Mouse (Mus musculus) left cerebral cortex, postnatal 14 days (tissue): Measurements from ENCODE around the gene Tas1r3. TPM values are rescaled to one million over a fixed set of nuclear protein-coding genes. Genes with fewer than 3 reads are reported as not detected.
A peak's percentile ranks its signal among the peaks of the same experiment; 100 is the strongest.

Experiments
- DNase-seq, 2 experiments: peaks; one replicate each; pipeline ENCODE4 v3.0.0; 2021 to 2022; ENCODE audit warnings: low spot score in 2 of 2, mixed read lengths in 1 of 2
- intact Hi-C: fragments of 180-260 bp; cut with DNase I; formaldehyde crosslinking; loops from one replicate; pipeline ENCODE4 v1.15.1; 2025
- total RNA-seq, 2 experiments: library from RNA; stranded (reverse); gene quantifications; 2 replicates each; pipeline ENCODE4 v1.2.3; 2021

The Tas1r3 gene
- total RNA-seq, 2 experiments from 2014 or later: 0.20 to 0.27 TPM

- intact Hi-C loops: no loop called here
- DNase-seq: no peak
Measured at GRCm38 (mm10) chr4:155891011-155891471, 27.9 kb upstream of the Tas1r3 start.

DNA sequence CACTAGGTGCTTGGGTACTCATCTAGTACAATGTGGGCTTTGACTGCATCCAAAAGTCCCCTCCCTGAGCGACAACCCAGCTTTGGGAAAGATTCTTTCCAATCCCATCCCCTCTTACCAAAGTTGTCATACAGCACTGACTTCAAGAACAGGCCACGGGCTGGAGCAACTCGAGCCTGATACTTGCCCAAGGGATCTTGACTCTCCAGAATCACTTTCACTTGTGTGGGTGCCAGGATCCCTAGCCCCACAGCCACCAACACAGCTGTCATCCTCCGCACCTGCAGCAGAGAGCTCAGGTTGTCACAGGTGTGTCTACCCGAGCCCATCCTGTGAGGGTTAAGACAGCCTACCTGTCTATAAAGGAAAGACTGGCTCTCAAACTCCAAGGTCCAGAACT is 26.2 kb upstream of the Tas1r3 start:
- intact Hi-C loops: no loop called here
- DNase-seq: no peak

- no peak for DNase-seq
- intact Hi-C loops: no loop called here
Measured at GRCm38 (mm10) chr4:155888181-155888580, 25.0 kb upstream of the Tas1r3 start.

DNA sequence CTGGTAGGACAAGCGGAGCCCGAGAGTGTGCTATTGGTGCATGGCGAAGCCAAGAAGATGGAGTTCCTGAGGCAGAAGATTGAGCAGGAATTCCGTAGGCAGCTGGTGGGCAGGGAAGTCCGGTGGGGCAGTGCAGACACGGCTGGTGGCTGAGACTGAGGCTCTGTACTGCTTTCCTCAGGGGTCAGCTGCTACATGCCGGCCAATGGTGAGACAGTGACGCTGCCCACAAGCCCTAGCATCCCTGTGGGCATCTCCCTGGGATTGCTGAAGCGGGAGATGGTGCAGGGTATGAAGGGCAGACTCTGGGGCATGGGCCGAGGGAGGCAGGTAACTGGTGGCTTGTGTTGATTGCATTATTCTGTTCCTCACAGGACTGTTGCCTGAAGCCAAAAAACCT is 24.5 kb upstream of the Tas1r3 start:
- no peak for DNase-seq
- intact Hi-C loops: no loop called here

DNA sequence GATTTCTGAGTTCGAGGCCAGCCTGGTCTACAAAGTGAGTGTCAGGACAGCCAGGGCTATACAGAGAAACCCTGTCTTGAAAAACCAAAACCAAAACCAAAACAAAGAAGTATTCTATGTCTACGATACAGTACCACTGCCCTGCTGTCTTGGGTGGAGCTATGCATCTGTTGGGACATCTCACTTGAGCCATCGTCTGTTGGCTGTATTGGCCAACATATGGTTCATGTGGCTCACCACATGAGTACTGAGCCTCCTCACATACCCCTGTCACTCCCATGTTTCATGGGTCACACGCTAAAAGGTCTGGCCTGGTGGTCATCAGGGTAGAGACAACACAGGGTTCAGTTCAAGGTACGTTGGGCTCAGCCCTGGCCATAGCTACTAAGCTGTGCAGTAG is 23.2 kb upstream of the Tas1r3 start:
- intact Hi-C loops: no loop called here
- DNase-seq: no peak

DNA sequence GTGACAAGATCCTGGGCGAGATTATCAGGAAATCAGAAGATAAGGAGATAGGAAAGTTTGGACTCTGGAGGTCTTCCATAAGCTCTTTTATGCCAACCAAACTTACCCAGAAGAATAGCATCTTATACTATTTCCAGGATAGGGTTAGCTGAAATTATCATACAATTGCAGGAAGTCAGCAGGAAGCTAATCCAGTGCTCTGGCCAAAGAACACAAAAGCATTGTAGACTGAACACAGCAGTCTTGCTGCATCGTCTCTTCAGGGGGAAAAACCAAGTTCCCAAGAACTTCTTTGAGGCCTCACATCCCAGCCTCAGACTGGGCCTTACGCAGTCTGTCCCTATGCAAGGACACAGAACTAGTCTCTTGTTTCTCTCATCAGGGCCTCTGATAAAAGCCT is 20.4 kb upstream of the Tas1r3 start:
- no peak for DNase-seq
- intact Hi-C loops: no loop called here

GRCm38 (mm10) chr4:155871404-155871803 is 8.2 kb upstream of the Tas1r3 start:
- DNase-seq: no peak
- intact Hi-C loops: no loop called here

DNA sequence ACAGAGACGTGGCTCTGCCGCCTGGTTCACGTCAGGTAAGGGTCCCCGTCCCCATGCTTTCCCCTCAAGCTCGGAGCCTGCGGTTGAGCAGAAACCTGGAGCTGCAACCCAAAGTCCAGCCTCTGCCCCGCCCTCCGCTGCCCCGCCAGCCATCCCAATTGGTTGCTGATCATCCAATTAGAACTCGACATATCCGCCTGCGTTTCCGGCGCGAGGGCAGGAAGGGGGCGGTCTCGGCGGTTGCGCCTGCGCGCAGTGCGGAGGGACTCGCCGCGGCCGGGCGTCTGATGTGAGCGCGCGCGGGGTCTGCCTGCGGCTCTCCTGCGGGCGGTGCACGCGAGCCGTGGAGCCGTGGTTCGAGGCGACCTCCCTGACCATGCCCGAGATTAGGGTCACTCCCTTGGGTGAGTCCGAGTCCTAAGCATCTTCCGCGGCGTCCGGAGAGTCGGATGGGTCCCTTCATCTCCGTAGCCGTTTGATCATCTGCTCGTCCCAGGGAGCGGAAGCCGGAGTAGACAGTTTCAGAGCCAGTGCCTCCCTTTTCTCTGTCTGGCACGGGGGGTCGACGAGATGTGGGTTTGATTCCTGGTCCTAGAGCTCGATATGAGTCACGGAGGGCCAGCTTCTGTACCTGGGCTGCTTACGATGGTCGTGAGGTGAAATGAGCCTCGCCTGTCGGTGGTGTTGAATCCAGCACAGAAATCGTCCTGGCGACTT is 6.3 kb upstream of the Tas1r3 start, which contains the start of the genes Cptp and Ints11:
Cptp (minus strand) TSS at position 124 of the 717 bp plus-strand sequence.
Ints11 (plus strand) TSS at position 230 of the 717 bp plus-strand sequence.
- intact Hi-C loops: no loop called here
- DNase-seq: peak; percentile 97

- intact Hi-C loops: no loop called here
- DNase-seq: no peak
Measured at GRCm38 (mm10) chr4:155868614-155869298, 5.6 kb upstream of the Tas1r3 start.

DNA sequence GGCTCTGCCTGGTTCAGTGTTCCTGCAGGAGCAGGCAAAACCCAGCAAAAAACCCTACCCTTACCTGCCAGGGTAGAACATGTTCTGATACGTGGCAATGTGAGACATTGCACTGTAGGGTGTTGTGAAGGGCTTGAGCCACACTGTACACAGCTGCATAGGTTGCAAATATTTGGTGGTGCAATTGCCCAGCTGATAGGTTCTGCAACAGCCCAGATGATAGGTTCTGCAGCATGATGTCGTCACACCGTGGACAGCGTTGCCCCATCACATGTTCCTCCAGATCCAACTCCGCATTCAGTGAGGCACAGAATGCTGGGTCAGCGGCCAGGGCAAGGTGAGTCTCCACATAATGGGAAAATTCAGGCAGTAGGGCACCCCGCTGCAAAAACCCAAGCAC is 1.4 kb downstream of the Tas1r3 start:
- intact Hi-C loops: no loop called here
- no peak for DNase-seq

DNA sequence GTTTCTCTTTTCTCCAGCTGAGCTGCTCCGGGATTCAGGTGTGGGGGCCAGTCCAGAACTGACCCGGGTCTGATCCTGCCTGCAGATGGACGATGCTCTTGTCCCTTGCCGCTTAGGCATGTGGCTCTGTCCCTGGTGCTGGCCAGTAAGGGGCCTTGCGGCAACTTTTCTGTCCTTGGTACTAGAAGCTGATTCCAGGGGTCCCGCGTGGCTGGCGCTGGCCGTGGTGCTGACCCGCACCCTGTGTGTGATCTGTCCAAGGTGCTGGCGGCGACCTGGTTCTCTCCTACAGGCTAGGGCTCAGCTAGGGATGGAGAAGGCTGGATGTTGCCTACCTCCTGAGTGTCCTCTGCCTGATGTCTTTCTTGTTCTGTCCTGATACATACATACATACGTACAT is 3.8 kb downstream of the Tas1r3 start:
- DNase-seq: no peak
- intact Hi-C loops: no loop called here

DNA sequence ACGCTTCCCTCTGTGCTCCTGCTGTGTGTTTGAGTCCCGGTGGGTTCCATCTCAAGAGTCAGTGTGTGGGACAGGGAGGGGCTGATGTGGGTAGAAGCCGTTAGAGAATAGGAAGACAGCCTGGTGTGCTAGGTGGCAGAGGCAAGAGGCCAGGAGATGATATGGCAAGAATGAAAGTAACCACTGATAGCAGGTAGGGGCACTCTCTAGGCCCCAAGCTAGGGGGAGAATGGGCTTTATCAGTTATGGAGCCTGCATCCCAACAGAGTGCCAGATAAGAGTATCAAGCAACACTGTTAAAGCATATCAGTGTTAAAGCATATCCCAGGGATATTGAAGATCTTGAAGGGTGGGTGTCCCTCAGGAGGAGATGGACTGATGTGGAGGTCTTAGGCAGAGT is 6.3 kb downstream of the Tas1r3 start:
- DNase-seq: no peak
- intact Hi-C loops: no loop called here

DNA sequence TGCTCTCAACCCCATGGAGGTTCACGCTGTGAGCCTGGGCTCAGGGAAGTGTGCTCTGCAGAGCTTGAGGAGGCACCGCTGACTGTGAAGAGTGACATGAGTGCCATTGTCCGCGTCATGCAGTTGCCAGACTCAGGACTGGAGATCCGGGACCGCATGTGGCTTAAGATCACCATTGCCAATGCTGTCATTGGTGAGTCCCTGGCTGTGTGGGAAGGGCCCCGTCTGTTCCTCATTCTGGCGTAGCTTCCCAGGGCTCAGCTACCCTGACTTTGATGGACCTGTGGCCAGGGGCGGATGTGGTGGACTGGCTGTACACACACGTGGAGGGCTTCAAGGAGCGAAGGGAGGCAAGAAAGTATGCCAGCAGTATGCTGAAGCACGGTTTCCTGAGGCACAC is 7.1 kb downstream of the Tas1r3 start:
- DNase-seq: no peak

GRCm38 (mm10) chr4:155854991-155855390 is 8.2 kb downstream of the Tas1r3 start:
- intact Hi-C loops: no loop called here
- no peak for DNase-seq

More for the DNA sequence above, 7.1 kb downstream of the Tas1r3 start:
- intact Hi-C loops: no loop called here

- intact Hi-C loops: no loop called here
- no peak for DNase-seq
Measured at GRCm38 (mm10) chr4:155853421-155853820, 9.7 kb downstream of the Tas1r3 start.

DNA sequence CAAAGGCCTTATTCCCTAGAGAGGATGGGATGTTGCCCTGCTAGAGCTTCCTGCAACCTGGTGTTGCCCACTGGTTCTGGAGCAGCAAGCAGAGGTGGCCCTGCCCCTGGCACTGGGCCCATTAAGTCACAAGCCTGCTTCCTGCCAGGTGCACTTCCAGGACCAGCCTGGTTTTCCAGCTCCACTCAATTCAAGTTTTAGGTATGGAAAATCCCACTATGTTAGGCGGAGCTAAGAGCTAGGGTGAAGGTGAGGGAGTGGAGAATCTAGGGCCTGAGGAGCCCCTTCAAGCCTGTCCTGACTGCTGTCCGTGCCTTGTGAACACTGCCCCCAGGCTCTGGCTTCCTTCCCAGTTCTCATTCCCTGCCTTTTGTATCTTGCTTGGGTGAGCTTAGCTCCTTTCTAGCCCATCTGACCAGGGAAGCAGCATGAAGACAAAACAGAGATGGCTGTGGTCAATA is 11.2 kb downstream of the Tas1r3 start:
- DNase-seq: no peak
- intact Hi-C loops: no loop called here

DNA sequence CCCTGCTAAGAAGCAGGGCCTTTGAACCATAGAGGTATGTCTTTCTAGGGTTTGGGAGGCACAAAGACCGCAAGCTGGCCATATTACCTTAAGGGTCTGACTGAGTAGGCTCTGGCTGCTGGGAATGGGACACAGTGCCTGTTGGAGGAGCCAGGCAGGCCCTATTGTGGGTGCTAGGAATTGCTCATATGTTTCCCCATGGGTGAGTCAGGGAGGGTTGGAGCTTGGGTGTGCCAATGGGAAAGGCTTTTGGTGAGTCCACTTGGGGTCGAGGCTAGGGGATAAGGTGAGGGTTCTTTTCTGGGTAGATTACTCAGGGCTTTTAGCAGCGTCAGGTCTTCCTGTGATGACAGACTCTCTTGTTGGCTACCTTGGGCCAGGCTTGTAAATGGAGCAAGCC is 11.8 kb downstream of the Tas1r3 start:
- intact Hi-C loops: no loop called here
- no peak for DNase-seq

DNA sequence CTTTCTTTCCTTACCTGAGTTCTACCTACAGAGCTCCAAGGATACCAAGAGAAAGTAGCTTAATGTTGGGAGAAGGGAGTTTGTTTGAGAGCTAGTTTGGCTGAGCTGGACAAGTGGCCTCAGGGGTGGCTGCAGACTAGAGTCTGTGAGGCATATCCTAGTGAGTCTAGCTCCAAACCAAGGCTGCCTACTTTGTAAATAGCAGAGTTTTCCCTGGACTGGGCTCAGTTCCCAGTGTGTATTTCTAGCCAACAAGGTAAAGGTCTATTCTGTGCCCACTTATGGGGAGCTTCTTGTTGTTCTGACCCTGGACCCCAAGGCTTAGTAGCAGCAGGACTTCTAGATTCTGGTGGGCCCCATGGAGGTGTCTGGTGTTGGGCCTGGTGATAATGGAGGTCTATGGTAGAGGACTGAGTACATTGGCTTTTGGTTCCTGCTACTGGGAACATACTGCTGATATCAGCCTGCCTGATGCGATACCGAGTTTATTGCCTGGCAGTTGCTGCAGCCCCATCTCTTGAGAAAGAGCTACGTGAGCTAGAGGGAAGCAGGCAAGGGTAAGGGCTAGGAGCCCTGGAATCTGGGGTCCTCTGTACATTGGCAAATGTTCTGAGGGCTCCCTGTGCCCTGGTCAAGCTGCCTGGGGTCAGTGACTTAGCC is 13.2 kb downstream of the Tas1r3 start:
- intact Hi-C loops: no loop called here
- DNase-seq: no peak

DNA sequence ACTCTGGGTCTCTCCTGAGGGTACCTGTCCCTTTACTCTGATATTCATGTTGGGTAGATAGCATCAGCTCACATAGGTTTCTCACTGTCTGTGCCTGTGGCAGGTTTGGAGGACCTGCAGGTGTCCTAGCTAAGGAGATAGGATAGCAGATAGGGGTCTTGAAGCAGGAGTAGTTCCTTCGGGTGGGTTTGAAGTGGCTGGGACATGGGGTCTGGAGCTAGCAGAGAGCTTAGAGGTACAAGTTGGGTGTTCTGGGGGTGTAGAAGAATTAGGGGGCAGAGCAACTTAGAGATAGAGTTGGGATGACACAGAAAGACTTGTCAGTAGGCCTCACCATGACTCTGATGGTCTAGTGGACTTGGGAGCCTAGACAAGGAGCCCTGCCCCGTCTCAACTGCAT is 13.8 kb downstream of the Tas1r3 start:
- no peak for DNase-seq
- intact Hi-C loops: no loop called here

DNA sequence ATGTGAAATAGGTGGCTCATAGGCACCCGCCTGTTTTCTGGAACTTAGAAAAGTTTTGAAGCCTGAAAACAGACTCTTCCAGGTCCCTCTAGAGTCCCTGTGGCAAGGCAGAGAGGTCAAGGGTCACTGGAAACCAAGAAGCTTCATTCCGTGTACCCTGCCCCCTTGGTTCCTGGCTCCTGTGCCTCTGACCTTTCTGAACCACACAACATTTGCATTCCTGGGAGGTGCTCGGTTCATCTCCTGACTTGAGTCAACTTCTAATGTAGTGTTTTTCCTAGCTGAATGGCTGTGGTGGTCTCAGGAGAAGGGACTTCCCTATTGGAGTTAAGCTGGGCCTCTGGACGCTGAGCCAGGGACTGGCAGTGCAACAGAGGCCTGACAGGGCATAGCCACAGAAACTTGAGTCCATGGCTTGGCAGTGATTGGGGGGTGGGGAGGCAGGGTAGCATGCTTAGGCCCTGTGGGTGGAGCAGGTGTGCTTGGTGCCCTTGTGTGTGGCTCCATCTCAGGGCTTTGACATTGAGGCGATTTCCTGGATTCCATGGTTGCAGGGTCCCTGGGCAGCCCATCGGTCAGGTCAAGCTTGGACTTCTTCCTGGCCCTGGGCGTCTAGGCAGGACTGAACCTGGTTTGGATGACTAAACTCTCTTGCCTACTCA is 14.6 kb downstream of the Tas1r3 start:
- intact Hi-C loops: no loop called here

More for the DNA sequence above, 14.6 kb downstream of the Tas1r3 start:
- DNase-seq: no peak
